Mouse (Mus musculus) embryonic facial prominence, embryonic 14.5 days (tissue): ENCODE measurements around the gene Masp1. TPM values are rescaled to one million over a fixed set of nuclear protein-coding genes. Genes with fewer than 3 reads are reported as not detected.
A peak's percentile ranks its signal among the peaks of the same experiment; 100 is the strongest.

ENCODE experiments used
- ATAC-seq: fragments of 200-750 bp; cut with Nextera tagmentation; 2 replicates; pipeline ENCODE4 v1.8.0; 2017; ENCODE audit warnings: low read depth, moderate number of reproducible peaks, moderate TSS enrichment
- DNase-seq: peaks from one replicate; pipeline ENCODE4 v3.0.0-alpha.2; 2015; ENCODE audit warnings: low spot score
- H3K27ac ChIP-seq: fragments of 300-500 bp; sonication (generic); replicated peaks from 2 replicates; pipeline ENCODE4 v1.5.1; 2014; ENCODE audit warnings: low read depth, mild to moderate bottlenecking, low read length, moderate library complexity
- H3K27me3 ChIP-seq: fragments of 300-500 bp; sonication (generic); replicated peaks from 2 replicates; pipeline ENCODE4 v1.6.1; 2014; ENCODE audit warnings: low read length; ENCODE audit not compliant: control insufficient read depth, insufficient read depth
- H3K36me3 ChIP-seq: fragments of 300-500 bp; sonication (generic); 2 replicates; pipeline ENCODE4 v1.6.1; 2014; ENCODE audit warnings: low read length, mixed read lengths; ENCODE audit not compliant: control insufficient read depth, insufficient read depth
- H3K4me1 ChIP-seq: fragments of 300-500 bp; sonication (generic); 2 replicates; pipeline ENCODE4 v1.6.1; 2014; ENCODE audit warnings: antibody characterized with exemption, low read length; ENCODE audit not compliant: control insufficient read depth, insufficient read depth
- H3K4me2 ChIP-seq: fragments of 300-500 bp; sonication (generic); 2 replicates; pipeline ENCODE4 v1.6.1; 2014; ENCODE audit warnings: low read depth, mild to moderate bottlenecking, low read length, moderate library complexity, mixed read lengths
- H3K4me3 ChIP-seq: fragments of 300-500 bp; sonication (generic); 2 replicates; pipeline ENCODE4 v1.5.1; 2014; ENCODE audit warnings: low read depth, mild to moderate bottlenecking, low read length
- H3K9ac ChIP-seq: fragments of 300-500 bp; sonication (generic); 2 replicates; pipeline ENCODE4 v1.6.1; 2014; ENCODE audit warnings: low read depth, mild to moderate bottlenecking, low read length, moderate library complexity, mixed read lengths
- H3K9me3 ChIP-seq: fragments of 300-500 bp; sonication (generic); 2 replicates; pipeline ENCODE4 v1.6.1; 2016; ENCODE audit warnings: low read length; ENCODE audit not compliant: control insufficient read depth
- WGBS: fragments of 180-500 bp; shearing (Covaris S2); extraction: QIAGEN DNeasy Blood & Tissue Kit; methylation state at CpG from one replicate; pipeline ENCODE4 v1.1.7; 2014; 5-methylcytosine and 5-hydroxymethylcytosine counted together
- polyA plus RNA-seq: library from polyadenylated mRNA; unstranded; fragments of >200 nt; fragmentation: Nextera tagmentation; extraction: Ambion mirVana; gene quantifications from 2 replicates; pipeline ENCODE4 v1.2.1, GENCODE M21; 2014

The Masp1 gene
- polyA plus RNA-seq, 1 experiment from 2014 or later, result 7.3 TPM

- Histone ChIP-seq H3K27ac (no peak overlapping the region), H3K4me1 (no peaks in the 10 kb centered on the region), H3K9ac (no peak overlapping the region), H3K9me3 (no peaks in the 10 kb centered on the region), H3K4me3 (no peak overlapping the region), H3K4me2 (no peak overlapping the region), H3K27me3 (no peaks in the 10 kb centered on the region), H3K36me3 (no peaks in the 10 kb centered on the region)
- DNase-seq (no peak), ATAC-seq (no peak)
- WGBS, result 93% methylated on average over 6 of the region's 6 CpGs
These were observed 49.1 kb downstream of the Masp1 start for GRCm38 (mm10) chr16:23471551-23471950.

DNA sequence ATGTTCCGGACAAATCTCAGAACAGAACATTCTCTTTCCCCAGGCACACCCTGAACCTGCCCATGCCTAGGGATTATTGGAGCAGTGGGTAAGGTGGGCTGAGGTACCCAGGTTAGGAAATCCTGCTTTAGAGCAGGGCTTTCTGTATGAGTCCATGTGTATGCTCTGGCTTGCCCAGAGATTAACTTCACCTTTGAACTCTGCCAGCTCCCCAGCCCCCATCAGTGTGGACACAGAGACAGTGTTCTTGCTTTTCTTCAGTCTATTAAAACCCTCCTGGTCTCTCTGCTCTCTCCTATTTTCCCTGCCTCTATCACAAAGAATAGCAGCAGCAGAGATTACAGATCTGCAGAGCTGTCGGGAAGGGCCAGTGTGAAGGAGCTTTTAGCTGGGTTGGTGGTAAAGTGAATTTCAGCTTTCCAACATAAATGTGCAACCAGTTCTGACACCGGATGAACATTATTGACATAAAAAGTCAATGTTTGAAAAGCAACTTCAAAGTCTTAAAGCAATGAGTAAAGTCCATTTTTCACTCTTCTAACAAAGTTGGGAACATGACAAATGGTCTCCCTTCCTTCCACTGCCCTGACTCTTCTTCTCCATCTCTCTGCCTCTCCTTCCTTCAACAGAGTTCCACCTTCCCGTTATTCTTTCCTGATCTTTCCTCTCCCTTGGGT lies 56.8 kb downstream of the Masp1 start:
- no peaks in the 10 kb centered on the region for H3K27me3 ChIP-seq
- no peak for ATAC-seq
- H3K36me3 ChIP-seq, result no peaks in the 10 kb centered on the region
- 83% methylated on average over 4 of the region's 4 CpGs for WGBS
- DNase-seq, result no peak
- H3K4me2 ChIP-seq, result no peak overlapping the region
- no peak overlapping the region for H3K4me3 ChIP-seq
- 0 out of 2 replicates have a peak, but pooled peaks cover 2% of the 10 kb centered on the region for H3K4me1 ChIP-seq
- H3K9me3 ChIP-seq, result no peaks in the 10 kb centered on the region
- no peak overlapping the region for H3K27ac ChIP-seq
- H3K9ac ChIP-seq, result no peak overlapping the region

GRCm38 (mm10) chr16:23458906-23459588 lies 61.6 kb downstream of the Masp1 start:
- DNase-seq, result no peak
- no peaks in the 10 kb centered on the region for H3K36me3 ChIP-seq
- H3K27me3 ChIP-seq, result no peaks in the 10 kb centered on the region
- H3K9ac ChIP-seq, result no peak overlapping the region
- ATAC-seq, result no peak
- H3K9me3 ChIP-seq, result no peaks in the 10 kb centered on the region
- H3K4me1 ChIP-seq, result 0 out of 2 replicates have a peak, but pooled peaks cover 4% of the 10 kb centered on the region
- 47% methylated on average over 6 of the region's 7 CpGs for WGBS
- no peak overlapping the region for H3K4me3 ChIP-seq
- no peak overlapping the region for H3K4me2 ChIP-seq
- H3K27ac ChIP-seq, result no peak overlapping the region

GRCm38 (mm10) chr16:23457338-23457737 lies 63.3 kb downstream of the Masp1 start:
- DNase-seq (no peak), ATAC-seq (no peak)
- Histone ChIP-seq H3K27me3 (no peaks in the 10 kb centered on the region), H3K9ac (no peak overlapping the region), H3K27ac (no peak overlapping the region), H3K36me3 (no peaks in the 10 kb centered on the region), H3K4me1 (0 out of 2 replicates have a peak, but pooled peaks cover 4% of the 10 kb centered on the region), H3K4me3 (no peak overlapping the region), H3K4me2 (no peak overlapping the region), H3K9me3 (no peaks in the 10 kb centered on the region)
- WGBS, result 86% methylated on average over 5 of the region's 5 CpGs

DNA sequence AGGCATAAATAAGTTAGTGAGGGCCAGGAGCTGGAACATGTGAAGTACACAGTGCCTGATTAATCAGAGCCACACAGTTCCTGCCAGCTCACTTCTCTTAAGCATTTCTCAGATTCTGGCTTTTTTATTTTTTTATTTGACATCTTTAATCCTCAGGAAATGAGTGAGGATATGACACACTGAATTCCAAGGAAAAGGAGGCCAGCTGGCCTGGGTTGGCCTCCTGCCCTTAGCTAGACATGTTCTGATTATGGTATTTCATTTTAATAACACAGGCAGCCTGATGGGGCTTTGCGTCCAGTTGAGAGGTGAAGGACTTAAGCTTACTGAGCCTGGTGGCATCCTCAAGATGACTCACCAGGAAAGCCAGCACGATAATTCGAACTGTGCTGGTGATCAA lies 64.1 kb downstream of the Masp1 start:
- Histone ChIP-seq H3K36me3 (no peaks in the 10 kb centered on the region), H3K4me3 (no peak overlapping the region), H3K9me3 (no peaks in the 10 kb centered on the region), H3K9ac (no peak overlapping the region), H3K27ac (no peak overlapping the region), H3K27me3 (no peaks in the 10 kb centered on the region), H3K4me1 (0 out of 2 replicates have a peak, but pooled peaks cover 4% of the 10 kb centered on the region), H3K4me2 (no peak overlapping the region)
- ATAC-seq, result no peak
- peak; percentile 30 for DNase-seq
- 74% methylated on average over 3 of the region's 3 CpGs for WGBS

DNA sequence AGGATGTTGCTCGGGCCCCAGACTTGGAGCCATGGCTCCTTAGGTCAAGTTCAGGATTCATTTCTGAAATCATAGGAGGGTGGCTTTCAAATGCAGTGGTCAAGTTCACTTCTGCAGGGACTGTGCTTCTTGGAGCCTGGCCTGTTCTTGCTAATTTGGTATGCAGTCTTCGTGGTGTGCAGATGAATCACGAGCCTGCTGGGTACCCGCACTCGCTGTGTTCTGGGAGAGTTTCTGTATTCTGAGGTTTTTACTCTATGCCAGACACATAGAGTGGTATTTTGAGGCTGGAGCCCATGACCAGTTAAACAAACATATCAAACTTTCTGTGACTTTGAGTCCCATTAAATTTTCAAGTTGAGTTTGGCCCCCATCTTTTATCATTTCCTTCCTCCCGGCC lies 66.2 kb downstream of the Masp1 start:
- 65% methylated on average over 6 of the region's 6 CpGs for WGBS
- Histone ChIP-seq H3K27me3 (no peaks in the 10 kb centered on the region), H3K4me1 (peaks cover 7% of the 10 kb centered on the region; the same call in 1 of the 2 replicates), H3K4me2 (no peak overlapping the region), H3K27ac (no peak overlapping the region), H3K36me3 (no peaks in the 10 kb centered on the region), H3K9me3 (no peaks in the 10 kb centered on the region), H3K4me3 (no peak overlapping the region), H3K9ac (no peak overlapping the region)
- ATAC-seq, result no peak
- no peak for DNase-seq

DNA sequence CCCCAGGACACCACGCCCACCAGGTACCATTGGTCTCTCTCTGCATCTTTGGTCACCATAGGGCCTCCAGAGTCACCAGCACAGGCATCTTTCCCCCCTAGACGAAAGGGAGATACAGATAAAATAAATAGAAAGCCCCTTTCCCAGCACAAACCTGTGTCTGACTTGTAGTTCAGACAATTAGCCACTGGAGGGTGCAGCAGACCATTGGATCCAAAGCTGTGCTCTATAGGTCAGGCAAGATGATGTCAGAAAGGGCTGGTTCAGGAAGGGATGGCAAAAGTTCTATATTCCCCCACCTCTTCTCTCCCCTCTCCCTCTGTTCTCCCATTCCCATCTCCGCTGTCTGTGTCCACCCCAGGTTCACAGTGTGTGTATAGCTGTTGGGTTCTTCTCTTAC lies 68.1 kb downstream of the Masp1 start:
- peaks cover 3% of the 10 kb centered on the region; the same call in 1 of the 2 replicates for H3K4me1 ChIP-seq
- H3K9me3 ChIP-seq, result no peaks in the 10 kb centered on the region
- no peaks in the 10 kb centered on the region for H3K27me3 ChIP-seq
- peak; percentile 37; the same call in 1 of the 2 replicates for ATAC-seq
- H3K9ac ChIP-seq, result no peak overlapping the region
- no peaks in the 10 kb centered on the region for H3K36me3 ChIP-seq
- H3K4me3 ChIP-seq, result no peak overlapping the region
- 19% methylated on average over 3 of the region's 3 CpGs for WGBS
- H3K27ac ChIP-seq, result no peak overlapping the region
- H3K4me2 ChIP-seq, result no peak overlapping the region
- peak; percentile 61 for DNase-seq

GRCm38 (mm10) chr16:23450816-23451215 lies 69.8 kb downstream of the Masp1 start:
- peaks cover 3% of the 10 kb centered on the region; the same call in 1 of the 2 replicates for H3K4me1 ChIP-seq
- 90% methylated on average over 4 of the region's 4 CpGs for WGBS
- H3K27me3 ChIP-seq, result no peaks in the 10 kb centered on the region
- H3K36me3 ChIP-seq, result no peaks in the 10 kb centered on the region
- no peaks in the 10 kb centered on the region for H3K9me3 ChIP-seq
- no peak overlapping the region for H3K4me3 ChIP-seq
- H3K4me2 ChIP-seq, result no peak overlapping the region
- H3K27ac ChIP-seq, result no peak overlapping the region
- DNase-seq (no peak), ATAC-seq (no peak)
- no peak overlapping the region for H3K9ac ChIP-seq
